Mouse (Mus musculus) embryo, embryonic 11.5 days (tissue): ENCODE results near the gene Aif1l.

Source experiments
- DNase-seq: peaks from one replicate; pipeline ENCODE4 v3.0.0-alpha.2; 2012; ENCODE audit warnings: low read depth, low spot score

Gene Aif1l

DNA sequence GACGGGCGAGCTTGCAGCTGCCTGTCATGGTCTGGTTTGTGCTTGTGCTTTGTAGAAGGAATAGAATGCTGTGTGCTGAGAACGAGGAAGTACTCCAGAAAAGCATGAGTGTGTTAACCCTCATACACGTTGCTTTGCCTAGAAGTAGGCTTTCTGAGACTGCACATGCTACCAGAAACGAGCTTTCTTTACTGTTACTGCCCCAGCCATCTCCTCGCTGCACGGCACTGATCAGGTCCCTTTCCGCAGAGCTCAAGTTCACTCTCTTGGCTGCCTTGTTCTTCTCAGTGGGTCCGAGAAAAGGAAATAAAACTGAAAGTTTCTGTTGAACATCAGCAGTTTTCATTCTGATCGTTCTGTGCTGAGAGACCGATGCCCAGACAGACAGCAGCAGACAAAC, 58.8 kb downstream of the Aif1l start:
- DNase-seq: no peak

DNA sequence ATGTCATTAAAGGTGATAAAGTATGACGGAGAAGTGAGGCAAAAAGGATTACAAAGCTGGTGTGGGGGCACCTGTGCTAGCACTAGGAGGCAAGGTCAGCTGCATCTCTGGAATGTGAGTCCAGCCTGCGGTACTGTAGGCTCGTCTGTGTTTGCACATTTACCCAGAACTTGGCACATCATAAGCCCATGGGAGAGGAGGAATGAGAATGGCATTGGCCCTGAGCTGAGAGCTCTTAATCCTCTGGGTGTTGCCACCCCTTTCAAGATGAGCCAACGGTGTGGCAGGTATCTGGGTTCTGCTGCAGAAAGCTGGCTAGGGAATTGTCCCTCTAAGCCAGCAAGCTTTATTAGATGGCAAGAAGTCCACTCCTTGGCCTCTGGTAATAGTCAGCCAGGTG, 69.8 kb downstream of the Aif1l start:
- DNase-seq: no peak

DNA sequence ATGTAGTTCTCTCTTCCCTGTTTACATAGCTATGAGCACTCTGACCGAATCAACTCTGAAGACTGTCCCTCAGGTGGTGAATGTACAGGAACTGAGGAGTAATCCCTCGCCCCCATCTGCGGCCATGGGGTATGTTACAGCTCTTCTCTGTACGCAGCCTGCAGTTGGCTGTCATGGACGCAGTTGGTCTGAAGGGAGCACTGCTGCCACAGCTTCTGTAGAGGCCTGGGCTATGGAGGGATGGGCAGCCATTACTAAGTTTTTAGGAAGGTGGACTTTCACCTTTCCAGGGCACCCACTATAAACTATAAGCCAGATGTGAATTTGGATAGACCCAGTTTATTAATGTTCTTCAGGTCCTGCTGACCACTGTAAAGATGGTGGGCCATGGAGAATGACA, 70.3 kb downstream of the Aif1l start:
- no peak for DNase-seq
